Mouse (Mus musculus) neural tube, embryonic 13.5 days (tissue): ENCODE results near the gene Slc25a18. TPM values are rescaled to one million over a fixed set of nuclear protein-coding genes. Genes with fewer than 3 reads are reported as not detected.
A peak's percentile ranks its signal among the peaks of the same experiment; 100 is the strongest.

Experiments used
- ATAC-seq: fragments of 200-750 bp; cut with Nextera tagmentation; 2 replicates; pipeline ENCODE4 v1.8.0; 2017; ENCODE audit warnings: low read depth, mild to moderate bottlenecking, moderate TSS enrichment, moderate library complexity
- H3K27ac ChIP-seq: fragments of 300-500 bp; sonication (generic); replicated peaks from 2 replicates; pipeline ENCODE4 v1.5.1; 2015; ENCODE audit warnings: moderate library complexity, mild to moderate bottlenecking, inconsistent platforms
- H3K27me3 ChIP-seq: fragments of 300-500 bp; sonication (generic); 2 replicates; pipeline ENCODE4 v1.6.1; 2015; ENCODE audit warnings: mild to moderate bottlenecking, inconsistent platforms
- H3K36me3 ChIP-seq: fragments of 300-500 bp; sonication (generic); 2 replicates; pipeline ENCODE4 v1.6.1; 2015; ENCODE audit warnings: mild to moderate bottlenecking, inconsistent platforms
- H3K4me1 ChIP-seq: fragments of 300-500 bp; sonication (generic); replicated peaks from 2 replicates; pipeline ENCODE4 v1.6.1; 2015; ENCODE audit warnings: inconsistent platforms
- H3K4me2 ChIP-seq: fragments of 300-500 bp; sonication (generic); 2 replicates; pipeline ENCODE4 v1.6.1; 2015; ENCODE audit warnings: inconsistent platforms, mild to moderate bottlenecking, moderate library complexity
- H3K4me3 ChIP-seq: fragments of 300-500 bp; sonication (generic); 2 replicates; pipeline ENCODE4 v1.5.1; 2015; ENCODE audit warnings: mild to moderate bottlenecking, inconsistent platforms
- H3K9ac ChIP-seq: fragments of 300-500 bp; sonication (generic); 2 replicates; pipeline ENCODE4 v1.6.1; 2015; ENCODE audit warnings: moderate library complexity, mild to moderate bottlenecking, inconsistent platforms
- H3K9me3 ChIP-seq: fragments of 300-500 bp; sonication (generic); 2 replicates; pipeline ENCODE4 v1.6.1; 2016; ENCODE audit warnings: inconsistent platforms
- WGBS: fragments of 180-500 bp; shearing (Covaris S2); methylation state at CpG from one replicate; pipeline ENCODE4 v1.1.7; 2015; 5-methylcytosine and 5-hydroxymethylcytosine counted together
- microRNA-seq: library from miRNA; unstranded; fragments of <30 nt; microRNA quantifications from one replicate; pipeline ENCODE4, GENCODE M21; 2016
- polyA plus RNA-seq: library from polyadenylated mRNA; unstranded; fragments of >200 nt; fragmentation: Nextera tagmentation; extraction: Ambion mirVana; gene quantifications from 2 replicates; pipeline ENCODE4 v1.2.1, GENCODE M21; 2015

The Slc25a18 gene
- polyA plus RNA-seq, 1 experiment from 2014 or later: 11.5 TPM

- ATAC-seq: no peak
- H3K27me3 ChIP-seq: peaks cover 3% of the 10 kb centered on the region; the same call in 1 of the 2 replicates
Measured at GRCm38 (mm10) chr6:120830866-120831608, 57.7 kb downstream of the Slc25a18 start.

GRCm38 (mm10) chr6:120832097-120832496, 58.7 kb downstream of the Slc25a18 start:
- Histone ChIP-seq H3K4me1 (peaks cover 11% of the 10 kb centered on the region), H3K9ac (no peak overlapping the region), H3K4me2 (no peak overlapping the region), H3K9me3 (no peaks in the 10 kb centered on the region), H3K36me3 (no peaks in the 10 kb centered on the region), H3K27ac (no peak overlapping the region), H3K4me3 (no peak overlapping the region), H3K27me3 (peaks cover 3% of the 10 kb centered on the region; the same call in 1 of the 2 replicates)
- ATAC-seq: no peak
- WGBS: 79% methylated on average over 4 of the region's 4 CpGs

More at GRCm38 (mm10) chr6:120830866-120831608, 57.7 kb downstream of the Slc25a18 start:
- Histone ChIP-seq H3K9me3 (no peaks in the 10 kb centered on the region), H3K9ac (no peak overlapping the region), H3K27ac (no peak overlapping the region), H3K4me3 (no peak overlapping the region), H3K4me1 (0 out of 2 replicates have a peak, but pooled peaks cover 5% of the 10 kb centered on the region), H3K36me3 (no peaks in the 10 kb centered on the region), H3K4me2 (no peak overlapping the region)
- WGBS: 62% methylated on average over 4 of the region's 4 CpGs

GRCm38 (mm10) chr6:120834766-120835321, 61.5 kb downstream of the Slc25a18 start:
- Histone ChIP-seq H3K36me3 (0 out of 2 replicates have a peak, but pooled peaks cover 2% of the 10 kb centered on the region), H3K27me3 (no peaks in the 10 kb centered on the region; the same call in 1 of the 2 replicates), H3K4me1 (peaks cover 19% of the 10 kb centered on the region), H3K4me2 (no peak overlapping the region), H3K9me3 (no peaks in the 10 kb centered on the region), H3K27ac (no peak overlapping the region), H3K4me3 (no peak overlapping the region), H3K9ac (no peak overlapping the region)
- WGBS: 90% methylated on average over 4 of the region's 4 CpGs
- ATAC-seq: no peak

- ATAC-seq: peak; percentile 95
- Histone ChIP-seq H3K27me3 (no peaks in the 10 kb centered on the region; the same call in 1 of the 2 replicates), H3K4me1 (peaks cover 19% of the 10 kb centered on the region), H3K4me2 (peak within 1 kb of the TSS; percentile 74), H3K4me3 (peak within 1 kb of the TSS; percentile 67), H3K9ac (peak within 1 kb of the TSS; percentile 97), H3K9me3 (no peaks in the 10 kb centered on the region), H3K27ac (peak within 1 kb of the TSS; percentile 98), H3K36me3 (0 out of 2 replicates have a peak, but pooled peaks cover 6% of the 10 kb centered on the region)
- 5% methylated on average over 40 of the region's 40 CpGs for whole genome bisulfite sequencing
Measured at GRCm38 (mm10) chr6:120835474-120836374, 62.3 kb downstream of the Slc25a18 start, which contains the start of gene Bcl2l13. Gene Bcl2l13, plus strand, starts transcription at chr6:120836212.

- 5% methylated on average over 37 of the region's 37 CpGs for WGBS
- H3K27me3 ChIP-seq: no peaks in the 10 kb centered on the region
- ATAC-seq: peak; percentile 84
- peaks cover 19% of the 10 kb centered on the region for H3K4me1 ChIP-seq
- peak overlapping the region; percentile 97 for H3K9ac ChIP-seq
- H3K27ac ChIP-seq: peak overlapping the region; percentile 98
- peak overlapping the region; percentile 74 for H3K4me2 ChIP-seq
- peak overlapping the region; percentile 67 for H3K4me3 ChIP-seq
- 0 out of 2 replicates have a peak, but pooled peaks cover 6% of the 10 kb centered on the region for H3K36me3 ChIP-seq
- H3K9me3 ChIP-seq: no peaks in the 10 kb centered on the region
Measured at GRCm38 (mm10) chr6:120836389-120837151, 63.2 kb downstream of the Slc25a18 start.

- Histone ChIP-seq H3K4me3 (peak overlapping the region; percentile 67), H3K4me2 (peak overlapping the region; percentile 74), H3K36me3 (0 out of 2 replicates have a peak, but pooled peaks cover 6% of the 10 kb centered on the region), H3K4me1 (peaks cover 19% of the 10 kb centered on the region), H3K27ac (no peak overlapping the region), H3K9ac (peak overlapping the region; percentile 97), H3K9me3 (no peaks in the 10 kb centered on the region), H3K27me3 (no peaks in the 10 kb centered on the region)
- WGBS: 77% methylated on average over 1 of the region's 1 CpGs
- no peak for ATAC-seq
Measured at GRCm38 (mm10) chr6:120837152-120837530, 63.8 kb downstream of the Slc25a18 start.

- H3K27ac ChIP-seq: no peak overlapping the region
- 0 out of 2 replicates have a peak, but pooled peaks cover 6% of the 10 kb centered on the region for H3K36me3 ChIP-seq
- H3K4me3 ChIP-seq: no peak overlapping the region
- H3K9me3 ChIP-seq: no peaks in the 10 kb centered on the region
- no peak overlapping the region for H3K4me2 ChIP-seq
- no peak for ATAC-seq
- no peak overlapping the region for H3K9ac ChIP-seq
- 92% methylated on average over 7 of the region's 7 CpGs for WGBS
- no peaks in the 10 kb centered on the region for H3K27me3 ChIP-seq
- H3K4me1 ChIP-seq: peaks cover 19% of the 10 kb centered on the region
Measured at GRCm38 (mm10) chr6:120840258-120840657, 66.9 kb downstream of the Slc25a18 start.

- H3K36me3 ChIP-seq: 0 out of 2 replicates have a peak, but pooled peaks cover 6% of the 10 kb centered on the region
- WGBS: 92% methylated on average over 5 of the region's 5 CpGs
- H3K27me3 ChIP-seq: no peaks in the 10 kb centered on the region
- no peak overlapping the region for H3K4me2 ChIP-seq
- no peaks in the 10 kb centered on the region for H3K9me3 ChIP-seq
- ATAC-seq: no peak
- H3K27ac ChIP-seq: no peak overlapping the region
- H3K4me1 ChIP-seq: peaks cover 12% of the 10 kb centered on the region
- H3K9ac ChIP-seq: no peak overlapping the region
- H3K4me3 ChIP-seq: no peak overlapping the region
Measured at GRCm38 (mm10) chr6:120841754-120842153, 68.4 kb downstream of the Slc25a18 start.

Small RNA genes lying within 50 kb of the gene (microRNA-seq; reads per million reads assigned to microRNA genes)
- not detected for gene Gm25193

Other genes starting within 250 kb of the Slc25a18 start
- 15.1 and 15.8 TPM in 2 replicates for gene Hdhd5, start 242.3 kb upstream of the Slc25a18 start, polyA plus RNA-seq
- 7.1 and 7.9 TPM in 2 replicates for gene Cecr2, start 107.2 kb upstream of the Slc25a18 start, polyA plus RNA-seq
- gene Atp6v1e1, start 49.2 kb downstream of the Slc25a18 start, polyA plus RNA-seq: 301 TPM in 2 replicates
- 23.6 and 23.8 TPM in 2 replicates for gene Bcl2l13, start 62.6 kb downstream of the Slc25a18 start, polyA plus RNA-seq
- gene Bid, start 143.3 kb downstream of the Slc25a18 start, polyA plus RNA-seq: 26.9 and 27.4 TPM in 2 replicates